Mouse (Mus musculus) liver, embryonic 14.5 days (tissue): ENCODE measurements at regions not wholly inside any gene's neighbourhood (a gene's known extent, or its start where the extent isn't known, plus 50 kb on each side); places are given as distances from the start of the nearest gene placed in this dataset.
A peak's percentile ranks its signal among the peaks of the same experiment; 100 is the strongest.

Experiments
- CTCF ChIP-seq: IDR thresholded peaks from 2 replicates; pipeline ENCODE4 v1.5.1; 2016; ENCODE audit warnings: antibody characterized with exemption, low read depth, control low read depth
- EP300 ChIP-seq: IDR thresholded peaks from 2 replicates; pipeline ENCODE4 v1.6.1; 2016; ENCODE audit warnings: antibody characterized with exemption, low read depth

DNA sequence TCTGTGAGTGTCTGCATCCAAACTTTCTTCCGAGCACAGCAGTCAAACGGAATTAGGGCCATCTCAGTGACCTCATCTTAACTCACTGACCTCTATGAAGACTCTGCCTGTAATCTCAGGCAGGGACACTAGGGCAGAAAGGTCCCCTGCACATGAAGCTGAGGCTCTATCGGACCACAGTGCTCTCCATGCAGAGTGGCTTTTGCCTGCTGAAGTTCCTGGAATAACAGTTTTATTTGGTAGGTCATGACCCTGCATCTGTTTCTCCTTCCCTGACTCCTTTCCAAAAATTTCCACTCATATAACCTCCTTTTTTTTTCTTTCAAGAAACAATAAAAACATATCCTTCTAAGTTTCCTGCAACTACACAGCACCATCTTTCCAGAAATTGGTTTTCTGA is 136.9 kb upstream of the Klf3 start:
- TF ChIP-seq CTCF: peak; percentile 15; the same call in 1 of the 2 replicates
- TF ChIP-seq EP300: no peak
